Mouse (Mus musculus): ENCODE results near the gene Fndc1.
A peak's percentile ranks its signal among the peaks of the same experiment; 100 is the strongest.

Gene Fndc1

GRCm38 (mm10) chr17:7826819-7827515 is at the start of gene Fndc1:
Fndc1 (minus strand) TSS chr17:7827302.
- no peak for DNase-seq

- no peak for DNase-seq
These were observed 49.4 kb upstream of the Fndc1 start for GRCm38 (mm10) chr17:7876541-7876940.

- DNase-seq: no peak
These were observed 48.9 kb upstream of the Fndc1 start for GRCm38 (mm10) chr17:7875941-7876461.

- no peak for DNase-seq
These were observed 47.9 kb upstream of the Fndc1 start for GRCm38 (mm10) chr17:7874776-7875531.

GRCm38 (mm10) chr17:7873382-7873781 is 46.3 kb upstream of the Fndc1 start:
- DNase-seq: no peak

- no peak for DNase-seq
These were observed 44.7 kb upstream of the Fndc1 start for GRCm38 (mm10) chr17:7871800-7872199.

GRCm38 (mm10) chr17:7870862-7871605 is 43.9 kb upstream of the Fndc1 start:
- DNase-seq: no peak

- no peak for DNase-seq
These were observed 42.0 kb upstream of the Fndc1 start for GRCm38 (mm10) chr17:7869114-7869513.

GRCm38 (mm10) chr17:7868631-7869030 is 41.5 kb upstream of the Fndc1 start:
- DNase-seq: peak; percentile 10

- peak; percentile 5 for DNase-seq
These were observed 37.6 kb upstream of the Fndc1 start for GRCm38 (mm10) chr17:7864740-7865139.

GRCm38 (mm10) chr17:7863745-7864144 is 36.6 kb upstream of the Fndc1 start:
- DNase-seq: peak; percentile 37

GRCm38 (mm10) chr17:7860845-7861360 is 33.8 kb upstream of the Fndc1 start:
- DNase-seq: no peak

- no peak for DNase-seq
These were observed 30.6 kb upstream of the Fndc1 start for GRCm38 (mm10) chr17:7857658-7858057.

- no peak for DNase-seq
These were observed 28.7 kb upstream of the Fndc1 start for GRCm38 (mm10) chr17:7855851-7856250.

GRCm38 (mm10) chr17:7851979-7852378 is 24.9 kb upstream of the Fndc1 start:
- no peak for DNase-seq

GRCm38 (mm10) chr17:7851527-7851926 is 24.4 kb upstream of the Fndc1 start:
- DNase-seq: no peak

GRCm38 (mm10) chr17:7850246-7850645 is 23.1 kb upstream of the Fndc1 start:
- no peak for DNase-seq

- no peak for DNase-seq
These were observed 13.6 kb upstream of the Fndc1 start for GRCm38 (mm10) chr17:7840505-7841290.

- DNase-seq: no peak
These were observed 484 bp upstream of the Fndc1 start for GRCm38 (mm10) chr17:7827586-7827985.

GRCm38 (mm10) chr17:7825416-7825815 is 1.7 kb downstream of the Fndc1 start:
- DNase-seq: no peak

- DNase-seq: no peak
These were observed 5.4 kb downstream of the Fndc1 start for GRCm38 (mm10) chr17:7821553-7822186.

- no peak for DNase-seq
These were observed 6.9 kb downstream of the Fndc1 start for GRCm38 (mm10) chr17:7820176-7820575.

Data from cerebellum, adult 9-10 months (tissue).